Mouse (Mus musculus) hindbrain, postnatal 0 days (tissue): ENCODE results near the gene Abhd16a. TPM values are rescaled to one million over a fixed set of nuclear protein-coding genes. Genes with fewer than 3 reads are reported as not detected.

ENCODE experiments used
- ATAC-seq: fragments of 200-750 bp; cut with Nextera tagmentation; 2 replicates; pipeline ENCODE4 v1.8.0; 2017; ENCODE audit warnings: mild to moderate bottlenecking, moderate TSS enrichment, moderate library complexity
- DNase-seq: peaks from one replicate; pipeline ENCODE4 v3.0.0-alpha.2; 2015; ENCODE audit warnings: low spot score
- H3K27ac ChIP-seq: fragments of 300-500 bp; sonication (generic); 2 replicates; pipeline ENCODE4 v1.5.1; 2014; ENCODE audit warnings: mild to moderate bottlenecking
- H3K27me3 ChIP-seq: fragments of 300-500 bp; sonication (generic); 2 replicates; pipeline ENCODE4 v1.6.1; 2014; ENCODE audit warnings: low read length, mixed read lengths; ENCODE audit not compliant: insufficient read depth
- H3K36me3 ChIP-seq: fragments of 300-500 bp; sonication (generic); 2 replicates; pipeline ENCODE4 v1.6.1; 2014; ENCODE audit warnings: low read length, mixed read lengths; ENCODE audit not compliant: insufficient read depth
- H3K4me1 ChIP-seq: fragments of 300-500 bp; sonication (generic); 2 replicates; pipeline ENCODE4 v1.6.1; 2014; ENCODE audit warnings: antibody characterized with exemption, low read length, mixed read lengths; ENCODE audit not compliant: insufficient read depth
- H3K4me2 ChIP-seq: fragments of 300-500 bp; sonication (generic); 2 replicates; pipeline ENCODE4 v1.6.1; 2014; ENCODE audit warnings: low read depth, mild to moderate bottlenecking, low read length, moderate library complexity, mixed read lengths
- H3K4me3 ChIP-seq: fragments of 300-500 bp; sonication (generic); 2 replicates; pipeline ENCODE4 v1.5.1; 2014; ENCODE audit warnings: low read length
- H3K9ac ChIP-seq: fragments of 300-500 bp; sonication (generic); replicated peaks from 2 replicates; pipeline ENCODE4 v1.6.1; 2014; ENCODE audit warnings: mild to moderate bottlenecking, low read length, moderate library complexity, mixed read lengths
- H3K9me3 ChIP-seq: fragments of 300-500 bp; sonication (generic); 2 replicates; pipeline ENCODE4 v1.6.1; 2016; ENCODE audit warnings: low read length, mixed read lengths
- CTCF ChIP-seq: IDR thresholded peaks from 2 replicates; pipeline ENCODE4 v1.5.1; 2016; ENCODE audit warnings: antibody characterized with exemption, control low read depth, low read depth
- WGBS: fragments of 180-500 bp; shearing (Covaris S2); extraction: QIAGEN DNeasy Blood & Tissue Kit; methylation state at CpG from one replicate; pipeline ENCODE4 v1.1.7; 2014; 5-methylcytosine and 5-hydroxymethylcytosine counted together
- polyA plus RNA-seq: library from polyadenylated mRNA; unstranded; fragments of >200 nt; fragmentation: Nextera tagmentation; extraction: Ambion mirVana; gene quantifications from 2 replicates; pipeline ENCODE4 v1.2.1, GENCODE M21; 2015
- total RNA-seq: library from RNA; depleted of rRNA; stranded (reverse); fragments of >200 nt; gene quantifications from 2 replicates; pipeline ENCODE4 v1.2.3, GENCODE M21; 2014

Abhd16a gene
- total and polyA plus RNA-seq, 2 experiments from 2014 or later = 121 to 158 TPM

- H3K9ac ChIP-seq = no peak within 1 kb of the TSS; the same call in 1 of the 2 replicates
- H3K36me3 ChIP-seq = no peaks in the 10 kb centered on the region
- no peaks in the 10 kb centered on the region for H3K9me3 ChIP-seq
- H3K4me3 ChIP-seq = peak within 1 kb of the TSS; percentile 20
- H3K4me2 ChIP-seq = peak within 1 kb of the TSS; percentile 49
- ATAC-seq = peak; percentile 71; the same call in 1 of the 2 replicates
- no peaks in the 10 kb centered on the region for H3K27me3 ChIP-seq
- H3K27ac ChIP-seq = no peak within 1 kb of the TSS
- TF ChIP-seq CTCF = peak; percentile 68
- peak; percentile 46 for DNase-seq
- H3K4me1 ChIP-seq = no peaks in the 10 kb centered on the region
- 11% methylated on average over 14 of the region's 14 CpGs for WGBS
Observed at GRCm38 (mm10) chr17:35077786-35078233, 11.3 kb upstream of the Abhd16a start, which contains the start of gene Ly6g6d. TSS of gene Ly6g6d (minus strand) at chr17:35078065.

GRCm38 (mm10) chr17:35079778-35080177 is 9.3 kb upstream of the Abhd16a start:
- no peak for TF ChIP-seq CTCF
- Histone ChIP-seq H3K9ac (no peak overlapping the region), H3K27me3 (no peaks in the 10 kb centered on the region), H3K4me2 (no peak overlapping the region), H3K36me3 (no peaks in the 10 kb centered on the region), H3K4me3 (no peak overlapping the region), H3K9me3 (no peaks in the 10 kb centered on the region), H3K27ac (no peak overlapping the region), H3K4me1 (no peaks in the 10 kb centered on the region)
- DNase-seq (no peak), ATAC-seq (no peak)
- 64% methylated on average over 9 of the region's 9 CpGs for WGBS

- ATAC-seq (no peak), DNase-seq (no peak)
- Histone ChIP-seq H3K4me3 (no peak overlapping the region), H3K4me2 (no peak overlapping the region), H3K36me3 (no peaks in the 10 kb centered on the region), H3K9me3 (no peaks in the 10 kb centered on the region), H3K9ac (no peak overlapping the region), H3K27ac (no peak overlapping the region), H3K4me1 (no peaks in the 10 kb centered on the region), H3K27me3 (no peaks in the 10 kb centered on the region)
- 65% methylated on average over 6 of the region's 6 CpGs for WGBS
- TF ChIP-seq CTCF = no peak
Observed at GRCm38 (mm10) chr17:35080248-35080647, 8.8 kb upstream of the Abhd16a start.

GRCm38 (mm10) chr17:35080710-35081109 is 8.4 kb upstream of the Abhd16a start:
- H3K27ac ChIP-seq = no peak overlapping the region
- 58% methylated on average over 4 of the region's 4 CpGs for whole genome bisulfite sequencing

GRCm38 (mm10) chr17:35082841-35083576 is 6.1 kb upstream of the Abhd16a start:
- H3K4me2 ChIP-seq = no peak overlapping the region
- no peak overlapping the region for H3K27ac ChIP-seq
- DNase-seq = no peak

More at GRCm38 (mm10) chr17:35080710-35081109, 8.4 kb upstream of the Abhd16a start:
- Histone ChIP-seq H3K9ac (no peak overlapping the region), H3K9me3 (no peaks in the 10 kb centered on the region), H3K4me3 (no peak overlapping the region), H3K36me3 (no peaks in the 10 kb centered on the region), H3K27me3 (no peaks in the 10 kb centered on the region), H3K4me2 (no peak overlapping the region), H3K4me1 (no peaks in the 10 kb centered on the region)
- no peak for ATAC-seq
- DNase-seq = no peak
- no peak for TF ChIP-seq CTCF

GRCm38 (mm10) chr17:35083929-35084497 is 5.0 kb upstream of the Abhd16a start:
- Histone ChIP-seq H3K36me3 (no peaks in the 10 kb centered on the region), H3K4me2 (no peak overlapping the region), H3K9me3 (no peaks in the 10 kb centered on the region), H3K4me1 (no peaks in the 10 kb centered on the region), H3K9ac (no peak overlapping the region), H3K4me3 (no peak overlapping the region), H3K27ac (no peak overlapping the region), H3K27me3 (no peaks in the 10 kb centered on the region)
- ATAC-seq (no peak), DNase-seq (no peak)
- no peak for TF ChIP-seq CTCF
- 78% methylated on average over 3 of the region's 3 CpGs for WGBS

More at GRCm38 (mm10) chr17:35082841-35083576, 6.1 kb upstream of the Abhd16a start:
- Histone ChIP-seq H3K27me3 (no peaks in the 10 kb centered on the region), H3K9ac (no peak overlapping the region), H3K4me1 (no peaks in the 10 kb centered on the region), H3K9me3 (no peaks in the 10 kb centered on the region), H3K4me3 (no peak overlapping the region), H3K36me3 (no peaks in the 10 kb centered on the region)
- 87% methylated on average over 16 of the region's 16 CpGs for WGBS
- ATAC-seq = no peak
- TF ChIP-seq CTCF = no peak
